Mouse (Mus musculus): ENCODE data around the gene Pex11b.
A peak's percentile ranks its signal among the peaks of the same experiment; 100 is the strongest.
"Not testable (repeated sequence)": the region's sequence is repeated elsewhere in the genome, so short reads cannot be mapped to it uniquely, and the experiment has no call there.

The Pex11b gene

DNA sequence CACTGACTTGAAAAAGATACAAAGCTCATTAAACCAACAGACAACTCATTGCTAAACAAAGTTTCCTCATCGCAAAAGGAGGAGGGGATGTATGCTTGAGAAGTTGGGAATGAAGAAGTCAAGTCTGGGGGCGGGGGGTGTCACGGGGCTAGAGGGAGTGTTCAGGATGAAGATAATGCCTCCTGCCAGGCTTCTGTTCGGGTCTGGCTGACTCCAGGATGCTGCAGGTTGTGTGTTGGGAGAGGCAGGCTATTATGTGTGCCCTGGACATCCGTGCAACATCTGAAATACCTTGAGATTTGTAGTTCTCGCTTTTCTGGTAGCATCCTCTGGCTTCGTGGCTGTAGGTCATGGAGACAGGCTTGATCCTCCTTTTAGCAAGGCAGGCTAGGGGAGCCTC is 43.3 kb downstream of the Pex11b start:
- no peak for DNase-seq

DNA sequence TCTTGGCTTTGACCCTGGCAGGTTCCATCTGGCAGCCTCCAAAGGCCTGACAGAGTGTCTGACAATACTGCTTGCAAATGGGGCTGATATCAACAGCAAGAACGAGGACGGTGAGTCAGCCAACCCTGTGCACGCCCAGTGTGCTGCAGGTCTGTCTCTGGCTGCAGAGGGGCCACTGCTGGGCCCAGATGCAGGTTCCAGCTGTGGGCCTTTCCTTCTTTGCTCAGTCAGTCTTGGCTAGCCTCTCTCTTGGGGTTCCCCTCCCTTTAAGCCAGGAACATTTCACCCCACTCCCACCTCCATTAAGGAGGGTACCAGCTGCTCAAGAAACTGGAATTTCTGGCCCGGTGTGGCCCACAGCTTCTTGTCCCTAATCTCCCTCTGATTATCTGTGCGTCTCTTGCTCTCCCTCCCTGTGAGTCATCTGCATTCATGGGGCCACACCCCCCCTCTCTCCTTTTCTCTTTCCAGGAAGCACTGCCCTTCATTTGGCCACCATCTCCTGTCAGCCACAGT is 44.0 kb downstream of the Pex11b start:
- no peak for DNase-seq

GRCm38 (mm10) chr3:96680269-96680956 is 45.2 kb downstream of the Pex11b start:
- no peak for DNase-seq

- no peak for DNase-seq
These were observed 48.3 kb downstream of the Pex11b start for GRCm38 (mm10) chr3:96683496-96683895.

- no peak for DNase-seq
These were observed 49.1 kb downstream of the Pex11b start for GRCm38 (mm10) chr3:96684151-96684821.

GRCm38 (mm10) chr3:96684822-96685156 is 49.6 kb downstream of the Pex11b start:
- DNase-seq = peak in 1 of 2 experiments; percentile 28

- not testable (repeated sequence) for DNase-seq
These were observed 50.9 kb downstream of the Pex11b start for GRCm38 (mm10) chr3:96686057-96686456.

DNA sequence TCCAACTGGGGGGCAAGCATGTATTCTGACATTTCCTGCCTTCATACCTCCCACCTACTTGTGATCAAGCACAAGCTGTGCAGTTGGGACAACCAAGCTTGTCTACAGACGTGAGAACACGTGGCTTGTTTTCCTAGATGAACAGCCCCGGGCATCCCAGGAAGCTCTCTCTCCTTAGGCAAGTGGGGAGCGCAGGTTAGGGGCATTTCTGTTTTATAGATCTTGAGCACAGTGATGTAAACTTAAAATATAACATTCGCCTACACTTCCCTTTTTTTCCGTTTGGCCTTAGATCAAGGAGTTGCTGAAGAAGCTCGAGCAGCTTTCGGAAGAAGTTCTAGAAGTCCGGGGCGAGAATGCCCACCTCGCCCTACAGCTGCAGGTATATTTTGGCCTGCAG is 53.7 kb downstream of the Pex11b start:
- no peak for DNase-seq

DNA sequence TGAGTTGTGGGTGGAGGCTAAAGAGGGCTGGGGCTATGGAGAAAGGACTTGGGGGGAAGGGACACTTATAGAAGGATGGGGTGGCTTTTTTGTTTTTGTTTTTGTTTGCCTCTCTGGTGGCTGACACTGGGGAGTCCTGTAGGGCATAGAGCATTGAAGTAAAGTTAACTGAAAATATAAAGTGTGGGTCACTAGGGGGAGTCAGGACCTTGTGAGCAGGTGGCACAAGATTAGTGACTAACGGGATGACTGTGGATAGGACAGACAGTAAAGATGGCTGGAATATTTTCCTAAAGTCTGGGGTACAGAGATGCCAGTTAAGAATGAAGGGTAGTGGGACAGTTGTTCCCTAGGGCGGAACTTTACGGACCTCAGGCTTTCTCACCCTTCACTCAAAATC is 55.1 kb downstream of the Pex11b start:
- no peak for DNase-seq

DNA sequence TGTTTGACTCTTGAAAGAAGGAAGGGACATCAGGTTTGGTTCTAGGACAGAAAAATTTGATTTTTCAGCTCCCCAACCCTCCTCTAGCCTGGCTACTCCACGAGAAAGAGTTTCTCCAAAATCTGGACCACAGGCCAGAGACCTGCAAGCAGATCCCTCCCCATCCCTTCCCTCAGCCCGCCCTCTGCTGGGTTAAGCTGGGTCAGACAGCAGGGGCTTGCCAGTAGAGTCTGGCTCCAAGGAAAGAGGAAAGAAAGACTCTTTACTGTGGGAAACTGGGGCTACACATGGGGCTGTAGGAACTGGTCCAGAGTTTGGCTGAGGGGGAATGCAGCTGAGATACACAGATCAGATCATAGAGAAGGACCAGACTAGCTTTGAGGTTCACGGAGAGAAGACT is 57.3 kb downstream of the Pex11b start:
- DNase-seq = no peak

GRCm38 (mm10) chr3:96693579-96693978 is 58.4 kb downstream of the Pex11b start:
- no peak for DNase-seq
